Comparison of ENCODE assay signal across 8 mouse cellular contexts in genomic region chr13:60427755-60428385, GRCm38 (mm10).
DNase-seq lines count a peak whose midpoint lies in the region; ATAC-seq and TF ChIP-seq lines count a peak whose summit lies in the region.

No protein-coding gene starts in this region.

- H3K4me2 ChIP-seq in intestine, embryonic 15.5 days (replicated peaks): peak overlapping the region; percentile 33; the same call in 1 of the 2 replicates
- no peak overlapping the region for H3K4me2 ChIP-seq in intestine, postnatal 0 days (replicated peaks; ENCODE audit: low read depth)
- 0 out of 2 replicates have a peak overlapping the region, but pooled peaks have one; percentile 8 for H3K4me2 ChIP-seq in forebrain, postnatal 0 days (ENCODE audit: low read depth)
- peak overlapping the region; percentile 18; the same call in 1 of the 2 replicates for H3K4me2 ChIP-seq in neural tube, embryonic 14.5 days (ENCODE audit: low read depth, low read length)

- ATAC-seq in intestine, embryonic 15.5 days: no peak
- ATAC-seq in intestine, postnatal 0 days: no peak
- ATAC-seq in forebrain, postnatal 0 days: no peak
- ATAC-seq in neural tube, embryonic 14.5 days (ENCODE audit: low read depth): no peak
- no peak for ATAC-seq in frontal cortex, adult (ENCODE audit: low TSS enrichment)

- no peaks in the 10 kb centered on the region for H3K36me3 ChIP-seq in intestine, embryonic 15.5 days
- no peaks in the 10 kb centered on the region for H3K36me3 ChIP-seq in intestine, postnatal 0 days (ENCODE audit: control insufficient read depth, insufficient read depth)
- H3K36me3 ChIP-seq in forebrain, postnatal 0 days (ENCODE audit: insufficient read depth): no peaks in the 10 kb centered on the region
- H3K36me3 ChIP-seq in neural tube, embryonic 14.5 days (ENCODE audit: control insufficient read depth, insufficient read depth, low read length): no peaks in the 10 kb centered on the region

- no peak for TF ChIP-seq CTCF in intestine, postnatal 0 days (IDR thresholded peaks at IDR 0.05; ENCODE audit: low read depth)
- TF ChIP-seq CTCF in forebrain, postnatal 0 days (IDR thresholded peaks at IDR 0.05; ENCODE audit: low read depth): no peak

- no peak overlapping the region for H3K9ac ChIP-seq in intestine, embryonic 15.5 days
- no peak overlapping the region for H3K9ac ChIP-seq in intestine, postnatal 0 days (ENCODE audit: low read depth, low read length)
- no peak overlapping the region for H3K9ac ChIP-seq in forebrain, postnatal 0 days
- no peak overlapping the region for H3K9ac ChIP-seq in neural tube, embryonic 14.5 days (replicated peaks; ENCODE audit: low read depth, low read length)

- 38% methylated on average over 12 of the region's 12 CpGs for WGBS in intestine, embryonic 15.5 days
- 41% methylated on average over 12 of the region's 12 CpGs for WGBS in intestine, postnatal 0 days
- 29% methylated on average over 12 of the region's 12 CpGs for WGBS in forebrain, postnatal 0 days
- 18% methylated on average over 12 of the region's 12 CpGs for WGBS in neural tube, embryonic 14.5 days

- H3K27me3 ChIP-seq in intestine, embryonic 15.5 days (replicated peaks): no peaks in the 10 kb centered on the region
- no peaks in the 10 kb centered on the region for H3K27me3 ChIP-seq in intestine, postnatal 0 days (replicated peaks; ENCODE audit: control insufficient read depth, insufficient read depth, low read length)
- H3K27me3 ChIP-seq in forebrain, postnatal 0 days (ENCODE audit: insufficient read depth, low read length): no peaks in the 10 kb centered on the region
- no peaks in the 10 kb centered on the region for H3K27me3 ChIP-seq in neural tube, embryonic 14.5 days (ENCODE audit: control insufficient read depth, insufficient read depth, low read length)

- H3K4me3 ChIP-seq in intestine, embryonic 15.5 days (replicated peaks): no peak overlapping the region
- H3K4me3 ChIP-seq in intestine, postnatal 0 days (ENCODE audit: low read depth, low read length): no peak overlapping the region
- H3K4me3 ChIP-seq in forebrain, postnatal 0 days (ENCODE audit: low read depth, low read length): no peak overlapping the region
- H3K4me3 ChIP-seq in neural tube, embryonic 14.5 days (ENCODE audit: low read depth, low read length): no peak overlapping the region

- H3K27ac ChIP-seq in intestine, embryonic 15.5 days: no peak overlapping the region
- no peak overlapping the region for H3K27ac ChIP-seq in intestine, postnatal 0 days (ENCODE audit: low read depth, low read length)
- no peak overlapping the region for H3K27ac ChIP-seq in forebrain, postnatal 0 days (ENCODE audit: low read depth, low read length)
- no peak overlapping the region for H3K27ac ChIP-seq in neural tube, embryonic 14.5 days (ENCODE audit: low read depth, low read length)

- no peaks in the 10 kb centered on the region for H3K9me3 ChIP-seq in intestine, embryonic 15.5 days
- H3K9me3 ChIP-seq in intestine, postnatal 0 days (ENCODE audit: control insufficient read depth): no peaks in the 10 kb centered on the region
- no peaks in the 10 kb centered on the region for H3K9me3 ChIP-seq in forebrain, postnatal 0 days (ENCODE audit: low read length)
- H3K9me3 ChIP-seq in neural tube, embryonic 14.5 days (ENCODE audit: control insufficient read depth, low read length): no peaks in the 10 kb centered on the region

- H3K4me1 ChIP-seq in intestine, embryonic 15.5 days (replicated peaks): peaks cover 5% of the 10 kb centered on the region; the same call in 1 of the 2 replicates
- peaks cover 5% of the 10 kb centered on the region; the same call in 1 of the 2 replicates for H3K4me1 ChIP-seq in intestine, postnatal 0 days (replicated peaks; ENCODE audit: control insufficient read depth, insufficient read depth, low read length)
- no peaks in the 10 kb centered on the region for H3K4me1 ChIP-seq in forebrain, postnatal 0 days (ENCODE audit: insufficient read depth)
- H3K4me1 ChIP-seq in neural tube, embryonic 14.5 days (ENCODE audit: control insufficient read depth, insufficient read depth, low read length): peaks cover 7% of the 10 kb centered on the region; the same call in 1 of the 2 replicates

- DNase-seq in forebrain, postnatal 0 days: no peak
- DNase-seq in kidney, adult 8-10 months: peak; percentile 11 to 12
- DNase-seq in spleen, postnatal 4 days (ENCODE audit: low spot score in 2 of 2): no peak
- DNase-seq in spleen, adult 12 weeks (ENCODE audit: low spot score): no peak

Comparison
In these comparisons a context has a peak if more than half of its experiments do, and no peak if none do; other contexts are left out.
1. DNase-seq: peak in kidney, adult 8-10 months (2 of 2); none in forebrain, postnatal 0 days (single experiment), spleen, postnatal 4 days (0 of 2) and spleen, adult 12 weeks (single experiment).